Mouse (Mus musculus): ENCODE data around the gene Hook2.

Gene Hook2

GRCm38 (mm10) chr8:84990349-84990748 is at the start of gene Hook2:
Gene Hook2, plus strand, starts transcription at chr8:84990603.
- DNase-seq (ENCODE audit: low read depth, low spot score) = peak; percentile 99

GRCm38 (mm10) chr8:84943699-84944098 is 46.7 kb upstream of the Hook2 start:
- no peak for DNase-seq (ENCODE audit: low read depth, low spot score)

GRCm38 (mm10) chr8:84944478-84945160 is 45.8 kb upstream of the Hook2 start:
- DNase-seq (ENCODE audit: low read depth, low spot score) = peak; percentile 65

- no peak for DNase-seq (ENCODE audit: low read depth, low spot score)
These were observed 45.2 kb upstream of the Hook2 start for GRCm38 (mm10) chr8:84945235-84945632.

GRCm38 (mm10) chr8:84945633-84946527 is 44.5 kb upstream of the Hook2 start:
- DNase-seq (ENCODE audit: low read depth, low spot score) = no peak

- DNase-seq (ENCODE audit: low read depth, low spot score) = no peak
These were observed 43.7 kb upstream of the Hook2 start, which contains the start of gene Rtbdn for GRCm38 (mm10) chr8:84946528-84947240. Gene Rtbdn, plus strand, starts transcription at chr8:84946991.

- DNase-seq (ENCODE audit: low read depth, low spot score) = no peak
These were observed 43.2 kb upstream of the Hook2 start for GRCm38 (mm10) chr8:84947241-84947545.

- DNase-seq (ENCODE audit: low read depth, low spot score) = no peak
These were observed 40.6 kb upstream of the Hook2 start for GRCm38 (mm10) chr8:84949753-84950152.

GRCm38 (mm10) chr8:84952612-84953255 is 37.7 kb upstream of the Hook2 start:
- DNase-seq (ENCODE audit: low read depth, low spot score) = no peak

GRCm38 (mm10) chr8:84956768-84957167 is 33.6 kb upstream of the Hook2 start:
- peak; percentile 73 for DNase-seq (ENCODE audit: low read depth, low spot score)

- no peak for DNase-seq (ENCODE audit: low read depth, low spot score)
These were observed 30.6 kb upstream of the Hook2 start for GRCm38 (mm10) chr8:84959811-84960210.

- no peak for DNase-seq (ENCODE audit: low read depth, low spot score)
These were observed 26.5 kb upstream of the Hook2 start for GRCm38 (mm10) chr8:84963952-84964351.

- DNase-seq (ENCODE audit: low read depth, low spot score) = peak; percentile 93
These were observed 24.6 kb upstream of the Hook2 start for GRCm38 (mm10) chr8:84965731-84966291.

- no peak for DNase-seq (ENCODE audit: low read depth, low spot score)
These were observed 23.8 kb upstream of the Hook2 start for GRCm38 (mm10) chr8:84966603-84967002.

- peak; percentile 45 for DNase-seq (ENCODE audit: low read depth, low spot score)
These were observed 22.7 kb upstream of the Hook2 start for GRCm38 (mm10) chr8:84967532-84968304.

- peak; percentile 48 for DNase-seq (ENCODE audit: low read depth, low spot score)
These were observed 21.8 kb upstream of the Hook2 start for GRCm38 (mm10) chr8:84968650-84969049.

- DNase-seq (ENCODE audit: low read depth, low spot score) = peak; percentile 86
These were observed 20.9 kb upstream of the Hook2 start, which contains the start of the genes Gm49661, Prdx2 and Rnaseh2a for GRCm38 (mm10) chr8:84969241-84970134. Gene Gm49661, minus strand, starts transcription at chr8:84969433. Gene Prdx2, plus strand, starts transcription at chr8:84969587. Gene Rnaseh2a, minus strand, starts transcription at chr8:84969767.

GRCm38 (mm10) chr8:84970135-84970790 is 20.1 kb upstream of the Hook2 start:
- peak; percentile 44 for DNase-seq (ENCODE audit: low read depth, low spot score)

- DNase-seq (ENCODE audit: low read depth, low spot score) = peak; percentile 91
These were observed 19.5 kb upstream of the Hook2 start for GRCm38 (mm10) chr8:84970913-84971312.

Data from c-Kit-negative CD71-positive TER-119-positive erythroid progenitor cells, embryonic 14.5 days (primary cell).